Mouse (Mus musculus): ENCODE data around the gene A430078G23Rik.

- no peak for TF ChIP-seq CTCF (IDR thresholded peaks at IDR 0.05; ENCODE audit: low read depth)
- TF ChIP-seq EP300 (optimal IDR thresholded peaks at IDR 0.05) = no peak
Observed at GRCm38 (mm10) chr8:3367086-3367485, 13.9 kb downstream of the A430078G23Rik start.

All from stomach, postnatal 0 days (tissue).